ENCODE assay signal across 16 mouse cellular contexts in genomic region chr11:95250110-95250509, GRCm38 (mm10). TPM values are rescaled to one million over a fixed set of nuclear protein-coding genes. Genes with fewer than 3 reads are reported as not detected.
DNase-seq lines count a peak whose midpoint lies in the region; ATAC-seq lines count a peak whose summit lies in the region.
"Had no signal": no experiment of that assay in that cellular context is flagged by ENCODE, and none has a peak within 500 bp of the region (broad histone marks: within the 10 kb centered on the region; RNA-seq: fewer than 3 reads in every experiment).

No protein-coding gene starts in this region.

- H3K36me3 ChIP-seq in heart, embryonic 12.5 days = no peaks in the 10 kb centered on the region
- H3K36me3 ChIP-seq: liver, embryonic 15.5 days had no signal

- peaks cover 4% of the 10 kb centered on the region; the same call in 1 of the 2 replicates for H3K27me3 ChIP-seq in heart, embryonic 12.5 days (replicated peaks)

- peak overlapping the region; percentile 22 for H3K4me2 ChIP-seq in heart, embryonic 12.5 days
- H3K4me2 ChIP-seq: liver, embryonic 15.5 days had no signal

- no peak for DNase-seq in heart, adult 18-20 months
- DNase-seq in layer of hippocampus, adult 9-11 months = peak; percentile 67
- no peak for DNase-seq in layer of hippocampus, adult 8-10 months (ENCODE audit: low spot score in 2 of 2)
- DNase-seq in 416B (ENCODE audit: low read depth) = peak; percentile 73
- no peak for DNase-seq in spleen, adult 12 weeks (ENCODE audit: low spot score)
- DNase-seq in adrenal gland, postnatal 4 days (ENCODE audit: low spot score in 2 of 2) = no peak
- DNase-seq: cerebellum, adult 9-11 months; right cerebral cortex, postnatal 14 days had no signal

- no peak overlapping the region for H3K4me3 ChIP-seq in heart, embryonic 12.5 days
- H3K4me3 ChIP-seq: liver, embryonic 15.5 days had no signal

- ATAC-seq in heart, embryonic 12.5 days (ENCODE audit: insufficient number of reproducible peaks, low FRiP score) = peak; percentile 33; the same call in 1 of the 2 replicates
- ATAC-seq in granulocyte monocyte progenitor cell, adult 5-6 weeks (replicated peaks; ENCODE audit: poor library complexity, severe bottlenecking) = peak; percentile 58
- ATAC-seq: CD4-positive, CD25-positive, alpha-beta regulatory T cell, adult 4 months; intestine, postnatal 0 days had no signal

- peak overlapping the region; percentile 45; the same call in 1 of the 2 replicates for H3K27ac ChIP-seq in heart, embryonic 12.5 days (ENCODE audit: poor library complexity, severe bottlenecking)
- H3K27ac ChIP-seq: liver, embryonic 15.5 days had no signal

- peak overlapping the region; percentile 35; the same call in 1 of the 2 replicates for H3K9ac ChIP-seq in heart, embryonic 12.5 days
- H3K9ac ChIP-seq: liver, embryonic 15.5 days had no signal

- peaks cover 10% of the 10 kb centered on the region for H3K4me1 ChIP-seq in heart, embryonic 12.5 days (replicated peaks)

- H3K9me3 ChIP-seq in heart, embryonic 12.5 days (replicated peaks) = peaks cover 8% of the 10 kb centered on the region; the same call in 1 of the 2 replicates
- H3K9me3 ChIP-seq: liver, embryonic 15.5 days had no signal

- WGBS in heart, embryonic 12.5 days = 23% methylated on average over 10 of the region's 10 CpGs

RNA-seq across cellular contexts. Expression of gene Tac4, which starts 11.2 kb away (rescaled TPM):
- polyA plus RNA-seq in heart, embryonic 12.5 days (2016; fragmentation: Nextera tagmentation; extraction: Ambion mirVana) = not detected in 2 replicates
- not detected for total RNA-seq in heart, adult 18-20 months (2021)
- total RNA-seq in layer of hippocampus, adult 8-10 months (2022) = not detected
- total RNA-seq in granulocyte monocyte progenitor cell, adult 5-6 weeks (2014; fragmentation: Nextera tagmentation) = not detected in 2 replicates
- not detected in 2 replicates for total RNA-seq in granulocyte monocyte progenitor cell, adult 5-6 weeks (2017)
- under 1 TPM in 1 of 2 experiments, not detected in 1; 0.22 TPM for total RNA-seq in adrenal gland, postnatal 4 days (2021)
- total RNA-seq: hematopoietic stem cell, adult 5-6 weeks; left cerebral cortex, adult 8-10 months; neutrophil, adult 5-6 weeks had no signal
- polyA plus RNA-seq: CD4-positive, CD25-positive, alpha-beta regulatory T cell, adult 4 months; intestine, postnatal 0 days; liver, embryonic 15.5 days had no signal

RNA-seq across cellular contexts. Expression of gene Kat7, which starts 59.9 kb away (rescaled TPM):
- polyA plus RNA-seq in heart, embryonic 12.5 days (2016; fragmentation: Nextera tagmentation; extraction: Ambion mirVana) = 56.0 and 58.3 TPM in 2 replicates
- total RNA-seq in heart, adult 18-20 months (2021) = 10 to 100 TPM; 25.7 to 30.8 TPM
- total RNA-seq in layer of hippocampus, adult 8-10 months (2022) = 10 to 100 TPM; 73.3 to 86.4 (median 84.0) TPM
- 75.0 and 78.0 TPM in 2 replicates for total RNA-seq in granulocyte monocyte progenitor cell, adult 5-6 weeks (2014; fragmentation: Nextera tagmentation)
- total RNA-seq in granulocyte monocyte progenitor cell, adult 5-6 weeks (2017) = 71.7 and 77.2 TPM in 2 replicates
- total RNA-seq in adrenal gland, postnatal 4 days (2021) = 10 to 100 TPM; 77.8 to 80.3 TPM

Comparison
In these comparisons a context has a peak if more than half of its experiments do, and no peak if none do; other contexts are left out.
1. DNase-seq: peak in layer of hippocampus, adult 9-11 months (single experiment) and 416B (single experiment); none in heart, adult 18-20 months (0 of 2), layer of hippocampus, adult 8-10 months (0 of 2), spleen, adult 12 weeks (single experiment) and adrenal gland, postnatal 4 days (0 of 2).